Mouse (Mus musculus) forebrain, embryonic 12.5 days (tissue): ENCODE data around the gene Ehbp1. TPM values are rescaled to one million over a fixed set of nuclear protein-coding genes. Genes with fewer than 3 reads are reported as not detected.

Experiments
- ATAC-seq: fragments of 200-750 bp; cut with Nextera tagmentation; 2 replicates; pipeline ENCODE4 v1.8.0; 2017; ENCODE audit warnings: moderate TSS enrichment; ENCODE audit not compliant: low FRiP score
- H3K27ac ChIP-seq: fragments of 300-500 bp; sonication (generic); 2 replicates; pipeline ENCODE4 v1.5.1; 2016; ENCODE audit warnings: mild to moderate bottlenecking
- H3K27me3 ChIP-seq: fragments of 300-500 bp; sonication (generic); 2 replicates; pipeline ENCODE4 v1.6.1; 2016; ENCODE audit warnings: mild to moderate bottlenecking
- H3K36me3 ChIP-seq: fragments of 300-500 bp; sonication (generic); replicated peaks from 2 replicates; pipeline ENCODE4 v1.6.1; 2016; ENCODE audit warnings: mild to moderate bottlenecking
- H3K4me1 ChIP-seq: fragments of 300-500 bp; sonication (generic); 2 replicates; pipeline ENCODE4 v1.6.1; 2016
- H3K4me2 ChIP-seq: fragments of 300-500 bp; sonication (generic); 2 replicates; pipeline ENCODE4 v1.6.1; 2016; ENCODE audit warnings: mild to moderate bottlenecking, moderate library complexity
- H3K4me3 ChIP-seq: fragments of 300-500 bp; sonication (generic); replicated peaks from 2 replicates; pipeline ENCODE4 v1.5.1; 2016; ENCODE audit warnings: mild to moderate bottlenecking
- H3K9ac ChIP-seq: fragments of 300-500 bp; sonication (generic); 2 replicates; pipeline ENCODE4 v1.6.1; 2016; ENCODE audit warnings: mild to moderate bottlenecking
- H3K9me3 ChIP-seq: fragments of 300-500 bp; sonication (generic); 2 replicates; pipeline ENCODE4 v1.6.1; 2016
- WGBS: fragments of 180-500 bp; shearing (Covaris S2); methylation state at CpG from one replicate; pipeline ENCODE4 v1.1.7; 2016; 5-methylcytosine and 5-hydroxymethylcytosine counted together
- polyA plus RNA-seq: library from polyadenylated mRNA; unstranded; fragments of >200 nt; fragmentation: Nextera tagmentation; extraction: Ambion mirVana; gene quantifications from 2 replicates; pipeline ENCODE4 v1.2.1, GENCODE M21; 2016

The Ehbp1 gene
- polyA plus RNA-seq, 1 experiment from 2014 or later, result 18.0 TPM

DNA sequence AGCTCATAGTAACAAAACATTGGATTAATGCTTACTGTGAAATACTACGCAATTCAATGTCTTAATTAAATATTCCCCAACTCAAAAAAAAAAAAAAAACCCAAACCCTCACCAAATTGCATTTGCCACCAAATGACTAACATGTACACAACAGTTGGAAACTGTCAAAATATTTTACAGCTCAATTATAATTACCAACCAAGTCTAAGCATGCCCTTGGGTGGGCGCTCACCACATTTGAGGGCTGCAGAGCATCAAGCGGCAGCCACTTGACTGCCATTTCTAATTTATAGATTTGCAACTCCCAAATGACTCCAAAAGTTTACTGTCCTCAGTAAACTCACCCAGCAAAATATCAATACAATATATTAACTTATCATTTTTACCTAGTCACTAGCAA is 229.9 kb downstream of the Ehbp1 start:
- WGBS, result 93% methylated on average over 3 of the region's 3 CpGs
- no peaks in the 10 kb centered on the region for H3K9me3 ChIP-seq
- H3K4me1 ChIP-seq, result no peaks in the 10 kb centered on the region
- no peak overlapping the region for H3K9ac ChIP-seq
- ATAC-seq, result no peak
- no peaks in the 10 kb centered on the region for H3K36me3 ChIP-seq
- H3K27me3 ChIP-seq, result no peaks in the 10 kb centered on the region
- no peak overlapping the region for H3K27ac ChIP-seq
- H3K4me2 ChIP-seq, result no peak overlapping the region
- no peak overlapping the region for H3K4me3 ChIP-seq

DNA sequence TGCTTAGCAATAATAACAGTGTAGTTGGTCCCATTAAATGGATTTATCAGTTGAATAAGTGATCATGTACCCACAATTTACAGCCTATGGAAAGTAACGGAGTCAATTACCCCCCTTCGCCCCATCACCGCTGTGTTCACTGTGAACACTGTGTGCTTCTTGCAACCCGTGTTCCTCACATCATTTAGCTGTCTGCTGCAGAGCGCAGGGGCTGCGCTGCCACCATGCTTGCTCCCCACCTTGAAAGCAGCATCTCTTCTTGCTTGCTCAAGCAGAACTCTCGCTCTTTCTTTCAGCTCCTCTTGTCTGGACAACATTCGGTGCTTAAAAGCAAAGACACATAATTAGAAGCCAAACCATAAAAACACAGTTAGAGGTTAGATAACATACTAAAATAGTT is 252.7 kb downstream of the Ehbp1 start:
- Histone ChIP-seq H3K9ac (no peak overlapping the region), H3K27ac (no peak overlapping the region), H3K4me1 (no peaks in the 10 kb centered on the region), H3K9me3 (no peaks in the 10 kb centered on the region), H3K4me2 (no peak overlapping the region), H3K27me3 (no peaks in the 10 kb centered on the region), H3K36me3 (peaks cover 3% of the 10 kb centered on the region; the same call in 1 of the 2 replicates), H3K4me3 (no peak overlapping the region)
- 45% methylated on average over 8 of the region's 8 CpGs for WGBS
- ATAC-seq, result peak; percentile 61; the same call in 1 of the 2 replicates

DNA sequence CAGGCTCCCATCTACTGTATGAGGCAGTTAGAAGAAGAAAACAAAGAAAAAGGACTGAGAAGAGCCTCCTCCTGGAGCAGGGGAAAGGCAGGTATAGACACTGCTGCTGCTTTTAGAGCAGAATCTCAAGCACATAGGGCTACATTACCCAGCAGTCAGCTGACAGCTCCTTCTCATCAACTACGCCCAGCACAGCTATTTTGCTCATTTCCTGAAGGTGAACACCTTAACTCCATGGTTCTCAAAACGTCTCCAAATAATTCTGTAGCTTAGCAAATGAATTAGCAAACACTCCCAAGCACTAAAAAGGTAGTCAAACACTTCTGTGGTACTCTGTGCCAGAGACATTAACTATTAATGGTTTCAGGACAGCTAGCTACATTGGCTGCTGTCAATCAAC is 278.7 kb downstream of the Ehbp1 start:
- no peak for ATAC-seq
- peaks cover 2% of the 10 kb centered on the region; the same call in 1 of the 2 replicates for H3K9me3 ChIP-seq
- peaks cover 7% of the 10 kb centered on the region for H3K4me1 ChIP-seq
- H3K9ac ChIP-seq, result no peak overlapping the region
- WGBS, result 75% methylated on average over 2 of the region's 2 CpGs
- H3K4me3 ChIP-seq, result no peak overlapping the region
- no peaks in the 10 kb centered on the region for H3K27me3 ChIP-seq
- H3K27ac ChIP-seq, result no peak overlapping the region
- H3K36me3 ChIP-seq, result 0 out of 2 replicates have a peak, but pooled peaks cover 6% of the 10 kb centered on the region
- no peak overlapping the region for H3K4me2 ChIP-seq

DNA sequence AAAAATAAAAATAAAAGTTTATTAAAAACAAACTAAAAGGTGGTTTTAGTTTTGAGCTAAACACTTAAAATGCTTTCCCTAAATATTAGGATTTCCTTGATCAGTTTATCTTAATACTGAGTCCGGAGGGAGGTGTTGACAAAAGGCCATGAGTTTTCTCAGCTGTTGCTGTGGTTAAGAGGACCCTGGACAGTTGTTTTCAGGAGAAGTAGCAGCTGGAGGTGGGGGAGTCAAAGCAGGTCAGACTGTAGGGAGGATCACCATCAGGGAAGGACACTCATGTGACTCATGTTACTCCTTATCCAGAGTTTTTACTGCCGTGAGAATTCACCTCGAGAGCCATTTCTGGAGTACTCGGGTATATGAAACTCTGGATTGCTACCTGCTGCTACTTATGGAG is 280.4 kb downstream of the Ehbp1 start:
- 92% methylated on average over 4 of the region's 4 CpGs for WGBS
- no peak for ATAC-seq
- H3K27ac ChIP-seq, result no peak overlapping the region

DNA sequence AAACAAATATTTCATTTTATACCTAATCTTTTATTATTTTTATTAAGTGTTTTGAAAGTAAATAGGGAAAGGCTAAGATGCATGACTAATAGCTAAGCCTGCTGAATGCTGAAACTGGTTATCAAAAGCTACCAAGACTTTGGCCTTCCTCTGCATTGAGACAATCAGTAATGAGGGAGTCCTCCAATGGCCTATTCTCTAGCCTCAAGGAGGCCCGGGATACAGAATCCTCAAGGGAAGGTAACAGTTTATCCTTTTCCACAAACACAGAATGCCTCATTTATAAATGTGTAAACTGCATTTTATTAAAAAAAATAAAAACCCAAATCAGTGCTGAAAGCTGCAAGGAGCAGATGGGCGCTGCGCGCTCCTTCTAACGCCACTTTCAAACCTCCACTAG is 284.6 kb downstream of the Ehbp1 start:
- no peak overlapping the region for H3K4me2 ChIP-seq
- 45% methylated on average over 5 of the region's 5 CpGs for WGBS
- no peak for ATAC-seq

More for the DNA sequence above, 280.4 kb downstream of the Ehbp1 start:
- H3K4me1 ChIP-seq, result peaks cover 20% of the 10 kb centered on the region
- H3K4me3 ChIP-seq, result no peak overlapping the region
- H3K27me3 ChIP-seq, result no peaks in the 10 kb centered on the region
- 0 out of 2 replicates have a peak, but pooled peaks cover 6% of the 10 kb centered on the region for H3K36me3 ChIP-seq
- no peak overlapping the region for H3K9ac ChIP-seq
- H3K4me2 ChIP-seq, result no peak overlapping the region
- H3K9me3 ChIP-seq, result peaks cover 2% of the 10 kb centered on the region; the same call in 1 of the 2 replicates

DNA sequence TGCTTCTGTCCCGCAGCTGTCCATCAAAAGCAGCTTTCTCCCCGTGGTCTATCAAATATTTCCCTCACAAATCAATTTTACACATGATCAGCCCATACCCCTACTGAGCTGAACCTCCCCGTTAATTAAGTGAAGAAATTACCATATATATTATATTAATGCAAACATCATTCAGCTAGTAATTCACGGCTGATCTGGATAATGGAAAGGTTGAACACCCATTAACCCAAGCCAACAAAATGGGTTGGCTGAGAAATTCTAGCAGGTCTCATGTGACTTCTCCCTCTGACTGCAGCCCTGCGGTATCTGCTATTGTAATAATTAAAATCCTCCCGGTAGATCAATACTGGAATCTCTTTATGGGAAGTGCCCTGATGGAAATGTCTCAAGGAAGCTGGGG is 286.2 kb downstream of the Ehbp1 start:
- H3K9me3 ChIP-seq, result no peaks in the 10 kb centered on the region
- no peaks in the 10 kb centered on the region for H3K36me3 ChIP-seq
- H3K9ac ChIP-seq, result no peak overlapping the region
- peaks cover 28% of the 10 kb centered on the region for H3K4me1 ChIP-seq
- H3K27ac ChIP-seq, result no peak overlapping the region
- H3K27me3 ChIP-seq, result no peaks in the 10 kb centered on the region
- no peak overlapping the region for H3K4me3 ChIP-seq
- no peak overlapping the region for H3K4me2 ChIP-seq
- peak; percentile 50 for ATAC-seq
- 46% methylated on average over 6 of the region's 6 CpGs for WGBS

More for the DNA sequence above, 284.6 kb downstream of the Ehbp1 start:
- Histone ChIP-seq H3K27me3 (no peaks in the 10 kb centered on the region), H3K9me3 (peaks cover 2% of the 10 kb centered on the region; the same call in 1 of the 2 replicates), H3K36me3 (0 out of 2 replicates have a peak, but pooled peaks cover 3% of the 10 kb centered on the region), H3K4me1 (peaks cover 28% of the 10 kb centered on the region), H3K9ac (no peak overlapping the region), H3K27ac (no peak overlapping the region), H3K4me3 (no peak overlapping the region)

DNA sequence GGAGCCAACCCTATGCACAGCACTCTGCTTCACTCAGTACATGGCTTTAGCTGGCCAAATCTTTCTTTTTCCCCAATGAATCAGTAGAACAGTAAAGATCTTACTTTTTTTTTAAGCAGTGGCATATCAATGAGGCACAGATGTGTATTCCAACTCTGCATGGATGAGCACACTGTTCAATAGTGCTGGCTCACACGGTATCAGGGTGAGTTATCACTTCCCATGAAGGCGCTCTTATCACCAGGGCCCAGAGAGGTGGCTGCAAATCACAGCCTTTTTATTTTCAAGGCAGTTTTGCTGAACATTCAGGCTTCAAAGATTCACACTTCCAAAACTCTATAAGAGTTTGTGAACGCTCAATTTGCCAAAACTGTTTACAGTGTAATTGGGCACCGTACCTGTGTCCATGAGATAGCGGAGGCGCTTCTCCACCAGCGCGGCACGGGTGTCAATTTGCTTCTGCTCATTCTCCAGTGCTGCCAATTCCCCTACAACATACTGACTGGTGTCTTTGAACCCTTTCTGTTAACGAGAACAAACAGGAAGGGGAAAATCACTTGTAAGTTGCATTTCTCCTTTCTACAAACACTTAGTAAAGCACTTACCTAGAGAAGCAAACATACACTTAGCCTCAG is 288.9 kb downstream of the Ehbp1 start:
- Histone ChIP-seq H3K9me3 (no peaks in the 10 kb centered on the region), H3K27ac (no peak overlapping the region), H3K4me2 (no peak overlapping the region), H3K36me3 (no peaks in the 10 kb centered on the region), H3K4me3 (no peak overlapping the region), H3K27me3 (no peaks in the 10 kb centered on the region), H3K4me1 (peaks cover 22% of the 10 kb centered on the region), H3K9ac (no peak overlapping the region)
- 82% methylated on average over 10 of the region's 10 CpGs for WGBS
- ATAC-seq, result no peak

DNA sequence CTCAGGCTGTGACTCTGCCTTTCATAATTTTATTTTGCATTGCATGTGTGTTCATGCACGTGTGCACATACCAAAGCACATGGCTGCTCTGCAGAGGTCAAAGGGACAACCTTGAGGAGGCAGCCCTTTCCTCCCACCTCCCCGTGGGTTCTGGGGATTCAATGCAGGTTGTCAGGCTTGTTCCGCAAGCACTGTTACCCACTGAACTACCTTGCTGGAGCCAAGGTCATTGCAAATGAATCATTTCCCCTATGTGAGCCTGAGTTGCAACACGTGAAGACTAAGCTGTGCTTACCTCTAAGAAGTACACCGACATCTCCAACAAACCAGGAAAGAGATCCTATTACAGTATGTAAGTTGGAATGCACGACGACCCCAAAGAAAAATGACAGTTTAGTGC is 291.2 kb downstream of the Ehbp1 start:
- Histone ChIP-seq H3K9ac (no peak overlapping the region), H3K36me3 (no peaks in the 10 kb centered on the region), H3K27me3 (no peaks in the 10 kb centered on the region)

DNA sequence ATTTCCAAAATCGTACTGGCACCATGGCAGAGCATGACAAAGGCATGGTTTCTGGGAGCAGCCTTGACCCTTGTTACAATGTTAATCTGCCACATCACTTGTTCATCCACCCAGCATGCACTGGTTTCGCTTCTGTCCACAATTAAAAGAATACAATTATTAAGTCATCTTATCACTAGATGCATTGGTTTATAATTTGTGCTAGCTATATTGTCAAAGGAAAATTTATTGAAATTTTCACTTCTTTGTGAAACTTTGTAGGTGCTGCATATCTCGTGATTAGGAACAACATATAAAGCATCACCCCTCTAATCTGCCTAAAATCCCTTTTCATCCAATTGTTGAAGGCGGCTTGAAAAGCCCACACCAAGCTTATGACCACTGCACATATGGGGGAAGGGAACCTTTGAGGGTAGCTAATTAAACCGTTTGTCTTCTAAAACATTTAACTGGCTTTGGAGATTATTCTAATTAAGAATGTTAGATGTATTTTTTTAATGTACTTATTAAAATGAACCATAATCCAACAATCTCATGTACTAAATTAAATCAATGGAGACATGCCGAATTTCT is 302.2 kb downstream of the Ehbp1 start:
- Histone ChIP-seq H3K4me1 (peaks cover 49% of the 10 kb centered on the region), H3K27ac (no peak overlapping the region), H3K4me2 (no peak overlapping the region), H3K27me3 (no peaks in the 10 kb centered on the region), H3K4me3 (no peak overlapping the region), H3K9me3 (no peaks in the 10 kb centered on the region), H3K9ac (no peak overlapping the region), H3K36me3 (no peaks in the 10 kb centered on the region)
- ATAC-seq, result no peak
- WGBS, result 24% methylated on average over 6 of the region's 6 CpGs

More for the DNA sequence above, 291.2 kb downstream of the Ehbp1 start:
- Histone ChIP-seq H3K4me3 (no peak overlapping the region), H3K27ac (no peak overlapping the region), H3K4me1 (peaks cover 5% of the 10 kb centered on the region), H3K4me2 (no peak overlapping the region), H3K9me3 (no peaks in the 10 kb centered on the region)
- WGBS, result 82% methylated on average over 7 of the region's 7 CpGs
- ATAC-seq, result no peak

DNA sequence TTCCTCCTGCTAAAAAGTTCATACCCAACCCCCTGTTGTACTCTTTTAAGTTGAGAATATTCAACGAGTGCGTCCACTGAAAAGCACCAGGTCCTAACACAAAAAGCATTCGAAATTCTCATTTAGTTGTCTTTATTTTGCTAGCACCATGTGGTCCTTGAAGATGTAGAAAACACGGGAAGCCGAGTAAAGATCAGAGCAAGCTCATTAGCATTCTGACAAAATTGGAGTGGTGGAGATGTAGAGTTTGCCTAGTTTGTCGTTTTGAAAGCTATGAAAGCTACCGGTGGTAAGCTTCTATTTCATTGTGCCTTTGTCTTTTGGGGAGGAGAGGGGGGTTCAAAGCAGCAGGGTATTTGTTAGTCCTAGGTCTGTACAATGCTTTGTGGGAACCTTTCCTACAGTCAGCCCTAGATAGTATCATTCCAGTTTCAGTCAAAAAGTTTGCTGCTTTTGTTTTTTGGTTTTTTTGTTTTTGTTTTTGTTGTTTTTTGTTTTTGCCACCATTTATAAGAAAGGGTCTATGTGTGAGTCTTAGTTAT is 307.5 kb downstream of the Ehbp1 start:
- WGBS, result 4% methylated on average over 7 of the region's 7 CpGs
- no peaks in the 10 kb centered on the region for H3K36me3 ChIP-seq
- peak; percentile 73 for ATAC-seq
- 0 out of 2 replicates have a peak overlapping the region, but pooled peaks have one; percentile 42 for H3K27ac ChIP-seq
- peaks cover 43% of the 10 kb centered on the region for H3K4me1 ChIP-seq
- no peak overlapping the region for H3K4me2 ChIP-seq
- H3K9me3 ChIP-seq, result no peaks in the 10 kb centered on the region
- no peak overlapping the region for H3K4me3 ChIP-seq
- peaks cover 5% of the 10 kb centered on the region; the same call in 1 of the 2 replicates for H3K27me3 ChIP-seq
- H3K9ac ChIP-seq, result no peak overlapping the region

DNA sequence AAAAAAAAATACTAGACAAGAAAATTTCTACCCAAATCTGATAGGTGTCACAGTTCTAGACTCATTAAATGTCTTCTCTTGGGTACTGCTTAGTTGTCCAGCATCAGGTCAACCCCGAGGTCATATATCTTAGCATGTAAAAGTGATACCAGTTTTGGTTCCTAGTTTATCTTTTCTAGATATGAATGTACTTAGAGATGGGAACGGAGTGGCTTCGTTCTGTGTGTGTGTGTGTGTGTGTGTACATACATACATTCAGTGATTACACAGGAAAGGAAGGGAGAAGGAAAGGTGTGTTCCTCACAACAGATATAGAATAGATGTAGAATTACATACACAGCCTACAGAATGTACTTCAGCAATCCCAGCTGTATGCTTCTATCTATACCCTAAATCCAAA is 308.5 kb downstream of the Ehbp1 start:
- no peaks in the 10 kb centered on the region for H3K9me3 ChIP-seq
- WGBS, result 84% methylated on average over 3 of the region's 3 CpGs
- no peak for ATAC-seq
- H3K9ac ChIP-seq, result no peak overlapping the region
- H3K27me3 ChIP-seq, result peaks cover 5% of the 10 kb centered on the region; the same call in 1 of the 2 replicates
- no peaks in the 10 kb centered on the region for H3K36me3 ChIP-seq
- peaks cover 37% of the 10 kb centered on the region for H3K4me1 ChIP-seq
- H3K4me3 ChIP-seq, result no peak overlapping the region
- no peak overlapping the region for H3K4me2 ChIP-seq
- H3K27ac ChIP-seq, result 0 out of 2 replicates have a peak overlapping the region, but pooled peaks have one; percentile 36

DNA sequence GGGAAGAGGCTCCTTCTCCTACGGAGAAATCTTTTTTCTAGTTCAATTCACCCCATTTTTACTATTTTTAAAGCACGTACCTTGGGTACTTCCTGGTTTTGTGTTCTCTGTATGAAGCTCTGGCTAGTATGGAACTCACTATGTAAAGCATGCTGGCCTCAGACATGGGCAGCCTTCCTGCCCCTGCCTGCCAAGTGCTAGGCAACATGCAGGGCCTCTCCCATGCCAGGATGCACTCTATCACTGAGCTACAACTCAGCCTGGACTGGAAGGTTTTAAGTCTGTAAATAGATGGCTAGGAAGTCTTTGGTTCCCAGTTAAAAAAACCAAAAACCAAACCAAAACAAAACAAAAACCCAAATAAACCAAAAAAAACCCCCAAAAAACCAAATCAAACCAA is 321.5 kb downstream of the Ehbp1 start:
- 88% methylated on average over 2 of the region's 2 CpGs for WGBS

More for the DNA sequence above, 321.5 kb downstream of the Ehbp1 start:
- Histone ChIP-seq H3K4me3 (no peak overlapping the region), H3K27me3 (peaks cover 3% of the 10 kb centered on the region; the same call in 1 of the 2 replicates), H3K27ac (no peak overlapping the region), H3K9me3 (no peaks in the 10 kb centered on the region), H3K9ac (no peak overlapping the region), H3K36me3 (peaks cover 5% of the 10 kb centered on the region), H3K4me1 (peaks cover 25% of the 10 kb centered on the region), H3K4me2 (no peak overlapping the region)
- no peak for ATAC-seq
